Mouse (Mus musculus): Measurements from ENCODE around the gene Sdc3. TPM values are rescaled to one million over a fixed set of nuclear protein-coding genes. Genes with fewer than 3 reads are reported as not detected.

Sdc3 gene
- total and polyA plus RNA-seq, 3 experiments: 0.14 to 0.30 TPM; not detected in 1

GRCm38 (mm10) chr4:130777647-130778046 is 14.7 kb upstream of the Sdc3 start:
- Histone ChIP-seq H3K4me3 (replicated peaks in 1 of 3; ENCODE audit: low read depth in 2 of 3, low read length in 2 of 3, poor library complexity in 1 of 3) (no peak overlapping the region), H3K4me2 (ENCODE audit: insufficient read depth, low read depth, poor library complexity, severe bottlenecking) (no peak overlapping the region), H3K79me2 (replicated peaks; ENCODE audit: control insufficient read depth, extremely low read depth, insufficient read depth, poor library complexity, severe bottlenecking) (no peaks in the 10 kb centered on the region; the same call in 1 of the 2 replicates), H3K4me1 (ENCODE audit: control insufficient read depth in 1 of 2, insufficient read depth in 2 of 2) (peaks cover 0 to 21% of the 10 kb centered on the region in 2 experiments; a peak in 2 of 4 replicates), H3K9ac (ENCODE audit: insufficient read depth, low read depth) (no peak overlapping the region), H3K36me3 (replicated peaks in 1 of 2; ENCODE audit: control insufficient read depth in 1 of 2, insufficient read depth in 1 of 2, low read length in 1 of 2) (peaks cover 77 to 93% of the 10 kb centered on the region in 2 experiments), H3K9me3 (replicated peaks; ENCODE audit: low read length) (no peaks in the 10 kb centered on the region), H3K27ac (ENCODE audit: insufficient read depth, low read depth) (no peak overlapping the region), H3K27me3 (replicated peaks) (no peaks in the 10 kb centered on the region)
- DNase-seq (ENCODE audit: extremely low read depth): no peak
- dilution Hi-C loops (cut with MboI; ENCODE audit: extremely low pct_ligation_motif_present, extremely low pct_unique_long_range_greater_than_20kb, low sequenced_read_pairs): no loop called here
- in situ Hi-C loops (cut with MboI; ENCODE audit: low pct_ligation_motif_present, low pct_unique_long_range_greater_than_20kb, low sequenced_read_pairs): no loop called here
- TF ChIP-seq USF1 (IDR thresholded peaks at IDR 0.05; ENCODE audit: low read depth, low read length): no peak
- no peak for TF ChIP-seq MXI1 (IDR thresholded peaks at IDR 0.05; ENCODE audit: low read depth, low read length)
- no peak for TF ChIP-seq EP300 (IDR thresholded peaks at IDR 0.05; ENCODE audit: low read length)
- no peak for TF ChIP-seq MEF2A (IDR thresholded peaks at IDR 0.05; ENCODE audit: borderline replicate concordance, low read depth, low read length)
- TF ChIP-seq IRF4 (IDR thresholded peaks at IDR 0.05; ENCODE audit: low read depth, low read length): no peak
- TF ChIP-seq CHD1 (IDR thresholded peaks at IDR 0.05; ENCODE audit: low read depth, low read length): no peak
- TF ChIP-seq UBTF (IDR thresholded peaks at IDR 0.05; ENCODE audit: low read depth, low read length): no peak
- TF ChIP-seq ZNF384 (IDR thresholded peaks at IDR 0.05; ENCODE audit: low read depth, low read length): no peak
- TF ChIP-seq HCFC1 (IDR thresholded peaks at IDR 0.05; ENCODE audit: low read depth, low read length): no peak
- TF ChIP-seq RCOR1 (conservative IDR thresholded peaks at IDR 0.05; ENCODE audit: low read depth, low read length): no peak
- no peak for TF ChIP-seq CHD2 (IDR thresholded peaks at IDR 0.05; ENCODE audit: low read length)
- TF ChIP-seq RAD21 (IDR thresholded peaks at IDR 0.05; ENCODE audit: low read depth, low read length): no peak
- TF ChIP-seq ETS1 (conservative IDR thresholded peaks at IDR 0.05; ENCODE audit: low read depth, low read length): no peak
- no peak for TF ChIP-seq ZKSCAN1 (IDR thresholded peaks at IDR 0.05; ENCODE audit: borderline replicate concordance, low read depth, low read length)
- TF ChIP-seq JUN (IDR thresholded peaks at IDR 0.05; ENCODE audit: insufficient read depth, low read depth, low read length): no peak

- H3K4me3 ChIP-seq (replicated peaks in 1 of 3; ENCODE audit: low read depth in 2 of 3, low read length in 2 of 3, poor library complexity in 1 of 3): no peak overlapping the region
- peaks cover 0 to 24% of the 10 kb centered on the region in 2 experiments; a peak in 2 of 4 replicates for H3K4me1 ChIP-seq (ENCODE audit: control insufficient read depth in 1 of 2, insufficient read depth in 2 of 2)
- H3K9me3 ChIP-seq (replicated peaks; ENCODE audit: low read length): no peaks in the 10 kb centered on the region
- no peak overlapping the region for H3K9ac ChIP-seq (ENCODE audit: insufficient read depth, low read depth)
- TF ChIP-seq RCOR1 (conservative IDR thresholded peaks at IDR 0.05; ENCODE audit: low read depth, low read length): no peak
- DNase-seq (ENCODE audit: extremely low read depth): no peak
- H3K79me2 ChIP-seq (replicated peaks; ENCODE audit: control insufficient read depth, extremely low read depth, insufficient read depth, poor library complexity, severe bottlenecking): no peaks in the 10 kb centered on the region
- H3K27ac ChIP-seq (ENCODE audit: insufficient read depth, low read depth): no peak overlapping the region
- H3K4me2 ChIP-seq (ENCODE audit: insufficient read depth, low read depth, poor library complexity, severe bottlenecking): no peak overlapping the region
- in situ Hi-C loops (cut with MboI; ENCODE audit: low pct_ligation_motif_present, low pct_unique_long_range_greater_than_20kb, low sequenced_read_pairs) (no loop called here), dilution Hi-C loops (cut with MboI; ENCODE audit: extremely low pct_ligation_motif_present, extremely low pct_unique_long_range_greater_than_20kb, low sequenced_read_pairs) (no loop called here)
- H3K27me3 ChIP-seq (replicated peaks): no peaks in the 10 kb centered on the region
- H3K36me3 ChIP-seq (replicated peaks in 1 of 2; ENCODE audit: control insufficient read depth in 1 of 2, insufficient read depth in 1 of 2, low read length in 1 of 2): peaks cover 65 to 88% of the 10 kb centered on the region in 2 experiments
These were observed 13.3 kb upstream of the Sdc3 start for GRCm38 (mm10) chr4:130779037-130779436.
